Mouse (Mus musculus) cerebellum, postnatal 10 days (tissue): ENCODE results near the gene Actr6.

Experiments
- DNase-seq, 2 experiments: peaks; one replicate each; pipeline ENCODE4 v3.0.0; 2021; ENCODE audit warnings: mixed read lengths in 2 of 2

Gene Actr6

DNA sequence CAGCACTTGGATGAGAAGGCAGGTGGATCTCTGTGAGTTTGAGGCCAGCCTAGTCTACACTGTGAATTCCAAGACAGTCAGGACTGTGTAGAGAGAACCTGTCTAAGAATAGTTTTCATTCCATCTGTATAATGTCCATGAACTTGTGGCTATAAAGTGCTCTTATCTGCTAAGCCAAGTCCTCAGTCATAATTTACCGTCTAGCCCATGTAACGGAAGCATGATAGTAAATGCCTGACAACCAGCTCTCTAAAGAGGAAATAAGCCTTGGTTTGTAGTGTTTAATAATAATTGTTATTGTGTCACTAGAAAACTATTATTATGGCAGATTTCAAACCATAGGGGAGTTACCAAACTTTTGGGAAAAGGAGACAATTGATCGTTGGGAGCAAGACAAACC, 5.8 kb upstream of the Actr6 start:
- DNase-seq = no peak

DNA sequence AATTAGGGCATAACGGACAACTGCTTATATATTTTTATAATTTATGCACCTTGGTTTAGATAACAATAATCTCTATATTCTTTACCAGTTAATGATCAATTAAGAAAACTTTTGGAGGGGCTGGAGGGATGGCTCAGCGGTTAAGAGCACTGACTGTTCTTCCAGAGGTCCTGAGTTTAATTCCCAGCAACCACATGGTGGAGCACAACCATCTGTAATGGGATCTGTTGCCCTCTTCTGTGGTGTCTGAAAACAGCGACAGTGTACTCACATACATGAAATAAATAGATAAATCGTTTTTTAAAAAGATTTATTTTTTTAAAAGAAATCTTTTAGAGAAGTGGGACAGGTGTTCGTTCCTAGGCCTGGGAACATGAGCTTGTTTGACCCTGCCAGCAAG, 5.0 kb upstream of the Actr6 start:
- DNase-seq = no peak

DNA sequence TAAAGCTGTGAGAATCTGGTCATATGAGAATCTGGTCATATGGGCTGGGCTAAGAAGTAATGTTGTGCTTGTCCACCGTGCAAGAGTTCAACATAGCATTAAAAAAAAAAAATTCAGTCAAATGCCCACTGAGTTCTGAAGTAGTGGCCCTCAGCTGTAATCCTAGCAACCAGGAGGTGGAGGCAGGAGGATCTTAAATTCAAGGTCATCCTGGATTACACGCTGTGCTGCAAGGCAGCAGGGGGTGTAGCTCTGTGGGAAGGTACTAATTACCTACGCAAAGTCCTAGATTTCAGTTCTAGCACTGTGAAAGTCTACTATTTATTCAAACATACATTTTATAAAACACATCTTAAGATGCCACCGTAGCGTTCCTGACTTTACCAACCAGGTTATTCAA, 754 bp downstream of the Actr6 start:
- peak; percentile 33 to 36 for DNase-seq

DNA sequence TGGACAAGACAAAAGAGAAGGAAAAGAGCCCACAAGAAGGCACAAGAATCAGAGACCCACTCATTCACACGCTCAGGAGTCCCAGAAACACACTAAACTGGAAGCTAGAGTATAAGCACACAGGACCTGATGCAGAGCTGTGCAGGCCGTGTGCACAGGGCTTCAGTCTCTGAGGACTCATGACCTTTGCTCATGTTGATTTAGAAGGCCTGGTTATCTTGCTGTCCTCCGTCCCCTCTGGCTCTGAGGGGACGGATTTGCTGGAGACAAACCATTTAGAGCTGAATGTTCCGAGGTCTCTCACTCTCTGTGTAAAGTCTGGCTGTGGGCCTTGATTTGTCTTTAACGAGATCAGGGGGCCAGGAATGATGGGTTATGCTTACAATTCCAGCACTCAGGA, 1.7 kb downstream of the Actr6 start:
- DNase-seq = no peak

DNA sequence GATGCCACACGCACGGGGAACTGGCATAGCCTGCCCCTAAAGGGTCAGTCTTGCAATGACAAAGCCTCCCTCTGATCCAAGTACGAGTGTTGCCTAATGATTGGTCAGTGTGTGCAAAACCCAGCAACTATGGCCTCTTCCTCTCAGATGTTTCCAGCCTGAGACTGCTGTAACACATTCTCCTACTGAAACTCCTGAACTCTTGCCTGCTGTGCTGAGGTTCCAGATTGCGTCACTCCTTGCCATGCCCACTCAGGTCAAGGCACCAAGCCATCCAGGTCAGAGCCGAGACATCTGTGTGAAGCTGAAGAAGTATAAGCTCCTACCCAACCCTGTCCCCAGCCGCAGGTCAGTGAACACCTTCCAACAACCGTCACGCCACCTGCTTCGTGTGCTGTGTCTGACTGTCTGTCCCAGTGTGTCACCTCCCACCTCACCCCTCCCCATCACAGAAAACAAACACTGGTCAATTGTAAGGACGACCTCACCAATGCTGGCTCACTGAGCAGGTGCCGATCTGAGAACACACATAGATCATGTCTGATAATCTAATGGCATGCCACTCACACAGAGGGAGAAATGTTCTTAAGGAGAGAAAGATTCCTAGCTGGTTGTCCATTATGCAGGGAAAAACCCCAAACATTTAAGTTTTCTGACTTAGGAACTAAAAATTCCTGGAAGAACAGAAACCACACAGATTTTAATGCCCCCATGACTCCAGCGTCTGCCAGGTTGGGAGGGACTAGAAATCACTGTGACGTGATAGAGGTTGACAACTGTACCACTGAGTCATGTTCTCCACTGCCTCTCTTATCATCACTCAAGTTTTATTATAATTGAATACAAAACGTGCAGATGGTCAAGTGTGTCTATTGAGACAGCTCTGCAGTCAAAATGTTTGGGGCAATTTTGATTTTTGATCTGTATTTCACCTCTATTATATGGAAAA, 9.6 kb downstream of the Actr6 start:
- peak in 1 of 2 experiments; percentile 21 for DNase-seq

DNA sequence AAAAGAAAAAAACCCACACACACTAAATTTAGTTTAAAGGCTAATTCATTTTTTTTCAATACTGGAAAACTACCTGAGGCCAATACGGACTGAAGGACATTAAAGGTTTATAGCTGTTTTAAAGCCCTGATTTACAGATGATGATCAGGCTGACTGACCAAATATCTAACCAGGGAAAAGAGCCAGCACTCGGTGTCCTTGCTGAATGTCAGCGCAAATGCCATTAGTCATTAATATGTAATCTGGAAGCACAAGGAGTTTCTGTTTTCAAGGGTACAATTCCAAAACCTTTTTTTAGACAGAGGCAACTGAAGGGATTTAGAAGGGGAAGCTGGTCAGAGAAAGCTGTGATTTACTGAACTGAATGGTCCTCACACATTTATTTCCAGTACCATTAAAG, 11.3 kb downstream of the Actr6 start:
- DNase-seq = no peak

DNA sequence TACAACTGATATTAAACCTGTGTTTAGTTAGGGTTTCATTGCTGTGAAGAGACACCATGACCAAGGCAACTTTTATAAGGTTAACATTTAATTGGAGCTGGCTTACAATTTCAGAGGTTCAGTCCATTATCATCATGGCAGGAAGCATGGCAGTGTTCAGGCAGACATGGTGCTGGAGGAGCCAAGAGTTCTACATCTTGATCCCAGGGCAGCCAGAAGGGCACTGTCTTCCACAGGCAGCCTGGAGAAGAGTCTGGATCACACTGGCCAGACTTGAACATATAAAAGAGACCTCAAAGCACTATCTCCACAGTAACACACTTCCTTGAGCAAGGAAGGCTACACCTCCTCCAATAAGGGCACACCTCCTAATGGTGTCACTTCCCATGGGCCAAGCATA, 11.8 kb downstream of the Actr6 start:
- DNase-seq = no peak

DNA sequence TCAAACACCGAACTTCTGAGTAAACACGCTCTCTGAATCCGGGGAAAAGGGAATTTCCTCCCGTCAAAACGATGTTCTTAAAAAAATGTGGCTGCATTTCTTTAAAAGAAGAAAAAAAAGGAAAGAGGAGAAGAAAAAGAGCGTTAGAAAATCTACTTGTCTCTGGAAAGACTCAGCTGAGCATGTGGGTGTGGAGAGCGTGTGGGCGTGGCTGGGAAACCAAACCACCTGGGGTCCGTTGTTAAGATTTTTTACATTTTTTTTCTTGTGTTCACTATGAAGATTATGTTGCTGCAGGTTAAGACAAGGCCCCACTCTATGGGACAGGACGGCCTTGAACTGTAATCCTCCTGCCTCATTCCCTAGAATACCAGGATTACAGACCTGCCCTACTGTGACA, 17.2 kb downstream of the Actr6 start:
- no peak for DNase-seq

DNA sequence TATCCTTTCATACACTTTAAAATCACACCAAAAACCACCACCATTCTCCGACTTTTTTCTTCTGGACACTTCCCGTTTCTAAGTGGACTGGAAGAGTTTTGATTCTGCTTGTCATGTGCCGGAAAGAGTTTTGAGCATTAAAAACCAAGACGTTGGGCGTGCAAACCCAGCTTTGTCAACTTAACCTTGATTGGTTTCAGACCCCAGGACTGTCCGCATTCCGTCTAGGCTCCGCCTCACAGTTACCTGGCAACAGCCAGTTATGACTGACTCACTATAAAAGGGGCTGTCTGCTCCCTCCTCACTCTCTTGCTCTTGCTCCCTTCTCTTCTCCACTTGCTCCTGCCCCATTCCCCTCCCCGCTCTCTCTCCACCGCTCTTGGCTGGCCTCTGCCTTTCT, 23.4 kb downstream of the Actr6 start:
- DNase-seq = no peak

DNA sequence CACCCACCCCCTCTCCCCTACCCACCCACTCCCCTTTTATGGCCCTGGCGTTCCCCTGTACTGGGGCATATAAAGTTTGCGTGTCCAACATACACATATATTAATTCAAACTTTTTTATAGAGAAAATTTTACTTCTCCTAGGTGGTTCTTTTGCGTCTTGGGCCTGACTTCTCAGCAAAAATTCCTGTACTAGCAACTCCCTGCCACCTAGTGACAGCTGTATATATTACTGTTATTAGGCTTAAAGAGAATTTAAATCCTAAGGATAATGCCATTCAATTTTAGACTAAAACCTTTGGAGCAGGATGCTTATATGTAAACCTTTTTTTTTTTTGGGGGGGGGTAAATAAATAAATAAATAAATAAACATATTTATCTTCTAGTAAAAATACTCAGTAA, 24.7 kb downstream of the Actr6 start:
- DNase-seq = no peak

DNA sequence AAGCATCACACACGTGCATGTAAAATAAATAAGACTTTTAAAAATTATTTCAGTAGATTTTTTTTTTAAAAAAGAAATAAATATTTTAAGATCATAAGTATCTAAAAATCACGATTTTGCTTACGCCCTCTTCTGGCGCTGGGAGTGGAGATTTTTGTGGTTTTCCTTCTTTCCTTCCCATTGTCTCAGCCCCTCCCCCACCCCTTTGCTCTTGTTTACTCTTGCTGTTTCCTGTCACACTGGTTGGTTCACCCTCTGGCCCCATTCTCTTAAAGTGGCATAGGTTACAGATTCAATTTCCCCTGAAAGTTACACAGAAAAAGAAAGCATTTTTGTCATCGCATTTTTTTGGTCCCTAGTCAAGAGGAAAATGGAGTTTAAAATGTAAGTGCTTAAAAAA, 29.1 kb downstream of the Actr6 start:
- DNase-seq = no peak

DNA sequence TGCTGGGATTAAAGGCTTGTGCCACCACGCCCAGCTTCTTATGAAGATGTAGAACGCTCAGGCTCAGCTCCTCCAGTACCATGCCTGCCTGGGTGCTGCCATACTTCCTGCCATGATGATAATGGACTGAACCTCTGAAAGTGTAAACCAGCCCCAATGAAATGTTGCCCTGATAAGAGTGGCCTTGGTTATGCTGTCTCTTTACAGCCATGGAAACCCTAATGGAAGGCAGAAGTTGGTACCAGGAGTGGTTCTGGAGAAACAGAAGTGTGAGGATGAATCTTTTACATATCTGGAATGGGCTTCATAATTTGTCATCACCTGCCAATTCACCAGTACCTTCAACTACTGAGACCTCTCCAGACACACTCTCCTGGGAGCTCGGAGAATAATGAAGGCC, 34.1 kb downstream of the Actr6 start:
- no peak for DNase-seq

DNA sequence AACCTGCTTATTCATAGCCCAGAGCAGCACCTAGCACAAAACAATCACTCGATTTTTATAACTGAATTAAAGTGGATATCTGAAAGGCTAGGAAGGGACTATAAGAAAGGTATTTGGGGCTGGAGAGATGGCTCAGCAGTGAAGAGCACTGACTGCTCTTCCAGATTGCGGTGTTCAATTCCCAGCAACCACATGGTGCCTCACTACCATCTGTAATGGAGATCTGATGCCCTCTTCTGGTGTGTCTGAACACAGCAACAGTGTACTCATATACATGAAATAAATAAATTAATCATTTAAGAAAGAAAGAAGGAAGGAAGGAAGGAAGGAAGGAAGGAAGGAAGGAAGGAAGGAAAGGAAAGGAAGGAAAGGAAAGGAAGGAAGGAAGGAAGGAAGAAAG, 35.8 kb downstream of the Actr6 start:
- DNase-seq = peak; percentile 25 to 33

DNA sequence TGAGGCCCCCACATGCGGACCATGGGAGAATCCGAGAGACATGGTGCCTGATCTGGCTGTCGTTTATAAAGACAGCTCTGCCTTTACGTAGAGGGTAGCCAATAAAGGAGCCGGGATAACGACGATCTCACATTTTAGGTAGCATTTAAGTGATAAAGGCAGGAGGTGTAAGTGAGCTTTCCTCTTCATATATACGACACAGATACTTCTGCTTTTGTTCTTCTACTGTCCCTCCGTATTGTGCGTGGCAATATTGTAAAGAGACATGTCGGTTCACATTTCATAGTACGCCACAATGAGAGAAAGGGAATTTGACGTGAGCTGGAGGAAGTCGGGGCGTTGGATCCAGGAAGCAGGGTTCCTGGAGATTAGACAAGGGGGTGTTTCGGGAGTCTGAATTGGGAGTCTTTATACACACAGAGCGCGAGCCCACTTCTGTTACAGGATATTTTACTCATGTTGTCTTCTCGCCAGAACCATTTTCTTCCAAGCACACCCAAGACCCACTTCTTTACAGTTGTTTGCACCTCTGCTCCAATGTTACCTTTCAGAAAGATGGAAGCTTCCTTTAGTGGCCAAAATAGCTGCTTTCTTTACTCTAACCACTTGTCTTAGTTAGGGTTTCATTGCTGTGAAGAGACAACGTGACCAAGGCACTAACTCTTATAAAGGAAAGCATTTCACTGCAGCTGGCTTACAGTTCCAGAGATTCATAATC, 36.7 kb downstream of the Actr6 start:
- no peak for DNase-seq

DNA sequence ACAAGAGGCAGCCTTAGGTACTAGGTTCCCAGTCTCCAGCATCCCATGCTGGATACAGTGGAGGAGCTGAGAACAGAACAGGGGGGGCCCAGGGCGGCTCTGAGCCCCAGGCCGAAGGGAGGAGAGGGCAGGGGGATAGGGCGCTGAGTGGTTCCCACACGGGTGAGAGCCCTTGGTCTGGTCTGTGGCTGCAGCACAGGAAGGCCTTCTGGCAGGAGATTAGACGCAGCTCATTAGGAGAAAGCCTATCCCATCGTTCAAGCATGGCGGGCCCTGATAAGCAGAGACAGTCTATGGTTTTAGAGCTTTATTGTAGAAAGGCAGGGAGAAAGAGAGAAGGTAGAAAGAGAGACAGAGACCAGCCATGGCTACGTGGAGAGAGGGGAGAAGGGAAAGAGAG, 42.1 kb downstream of the Actr6 start:
- no peak for DNase-seq

DNA sequence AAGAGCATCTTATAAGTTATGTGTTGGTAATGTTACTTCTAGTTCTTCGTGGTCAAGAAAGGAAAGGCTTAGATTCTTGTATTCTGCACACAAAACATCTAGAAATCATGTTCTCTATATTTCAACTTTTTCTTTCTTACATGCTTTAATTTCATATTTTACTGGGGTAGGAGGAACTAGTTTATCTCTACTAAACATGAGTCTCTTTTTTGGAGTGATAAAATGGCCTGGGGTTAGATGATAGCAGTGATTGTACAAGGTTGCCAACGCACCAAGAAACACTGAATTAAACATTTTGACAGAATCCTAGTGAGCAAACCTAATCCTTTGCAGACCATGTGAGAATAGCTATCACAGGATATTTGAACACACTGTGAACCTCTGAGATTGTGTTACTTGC, 44.6 kb downstream of the Actr6 start:
- no peak for DNase-seq

DNA sequence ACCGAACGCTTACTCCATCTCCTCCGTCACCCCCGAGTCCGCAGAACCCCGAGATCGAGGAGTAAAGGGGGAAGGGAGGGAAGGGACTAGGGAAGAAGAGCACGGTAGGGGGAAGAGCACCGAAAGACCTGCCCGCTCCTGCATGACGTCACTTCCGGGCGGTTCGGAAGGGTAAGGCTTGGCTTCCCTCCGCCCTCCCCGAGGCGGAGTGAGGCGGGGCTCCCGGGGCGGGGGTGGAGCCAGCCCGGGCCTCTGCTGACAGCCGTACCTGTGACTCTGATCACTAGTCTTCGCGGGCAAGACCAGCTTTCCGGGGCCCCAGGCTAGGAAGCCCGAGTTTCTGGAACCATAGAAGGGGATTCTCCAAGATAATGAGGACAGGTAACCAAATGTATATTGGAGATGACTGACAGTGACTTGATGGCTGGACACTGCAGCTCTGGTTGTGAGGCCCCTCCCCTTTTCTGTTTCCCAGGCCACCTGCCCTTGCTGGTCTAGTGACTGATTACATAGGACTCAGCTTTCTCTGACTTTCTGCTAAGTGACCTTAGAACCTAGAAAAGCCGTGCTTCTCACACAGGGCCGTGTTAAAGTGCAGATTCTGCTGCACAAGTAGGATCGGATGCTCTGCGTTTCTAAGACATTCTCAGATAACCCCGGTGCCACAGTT, 45.8 kb downstream of the Actr6 start, which contains the start of gene Scyl2:
Gene Scyl2 (minus strand): TSS at position 147 of the 670 bp plus-strand sequence.
- DNase-seq = peak; percentile 99

DNA sequence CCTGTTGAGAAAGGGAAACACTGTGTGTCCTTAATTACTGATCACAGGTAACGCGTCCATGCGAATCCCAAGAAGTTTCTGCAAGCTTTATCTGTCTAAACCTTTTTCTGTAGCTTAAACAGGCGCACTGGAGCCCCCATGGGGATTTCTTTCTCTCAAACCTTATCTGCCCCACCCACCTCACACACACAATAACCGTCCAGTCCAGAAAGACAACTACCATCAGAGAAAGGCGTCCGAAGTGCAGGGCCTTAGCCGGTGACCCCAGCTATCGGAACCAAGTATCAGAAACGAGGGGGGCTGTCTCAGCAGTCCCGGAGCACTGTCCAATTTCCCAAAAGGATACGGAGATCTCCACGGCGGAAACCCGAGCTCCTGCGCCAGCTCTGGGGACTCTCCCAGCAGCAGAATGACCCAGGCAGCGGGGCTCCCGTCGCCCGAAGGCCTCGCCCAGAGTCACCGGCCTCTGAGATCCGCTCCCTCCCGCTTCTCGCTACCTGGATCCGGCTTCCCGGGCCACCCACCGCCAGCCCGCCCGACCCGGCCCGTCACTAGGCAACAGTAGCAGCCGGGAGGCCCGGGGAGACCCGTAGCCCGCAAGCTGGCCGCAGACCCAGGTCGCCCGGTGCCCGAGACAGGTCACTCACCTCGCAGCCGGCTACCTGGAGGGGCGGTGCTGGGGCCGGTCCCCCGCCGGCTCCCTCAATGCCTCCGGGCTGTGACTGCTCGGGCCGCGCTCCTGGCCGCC, 46.5 kb downstream of the Actr6 start:
- DNase-seq = peak in 1 of 2 experiments; percentile 74

DNA sequence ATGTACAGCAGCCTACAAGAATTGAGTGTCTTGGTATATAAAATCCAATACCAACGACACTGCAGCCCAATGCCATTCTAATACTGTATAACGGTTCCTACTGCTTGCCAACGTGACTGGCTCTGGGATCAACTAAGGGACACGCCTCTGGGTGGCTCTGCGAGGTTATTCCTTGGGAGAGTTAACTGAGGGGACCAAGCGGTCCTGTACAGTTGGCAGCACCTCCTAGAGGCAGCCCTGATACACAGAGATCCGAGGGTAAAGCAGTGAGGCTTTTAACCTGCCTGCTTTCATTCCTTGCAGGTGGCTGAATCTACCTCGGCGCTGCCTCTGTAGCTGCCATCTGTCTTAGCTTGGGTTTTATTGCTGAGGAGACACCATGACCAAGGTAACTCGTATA, 49.1 kb downstream of the Actr6 start:
- no peak for DNase-seq

DNA sequence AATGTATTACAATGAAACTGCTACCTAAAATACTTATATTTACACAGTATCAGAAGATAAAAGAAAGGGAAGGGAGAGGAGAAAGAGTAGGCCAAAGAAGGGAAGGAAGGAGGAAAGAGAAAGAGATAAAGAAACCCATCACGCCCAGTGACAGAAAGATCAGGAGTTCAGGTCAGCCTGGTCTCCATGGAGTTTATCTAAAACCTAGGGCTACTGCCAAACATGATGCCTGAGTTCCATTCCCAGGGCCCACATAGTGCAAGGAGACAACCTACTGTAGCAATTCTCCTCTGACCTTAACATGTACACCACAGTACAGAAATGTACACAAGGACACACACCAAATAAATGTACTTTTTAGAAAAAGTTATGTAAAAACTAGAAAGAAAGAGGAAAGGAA, 49.9 kb downstream of the Actr6 start:
- DNase-seq = no peak

DNA sequence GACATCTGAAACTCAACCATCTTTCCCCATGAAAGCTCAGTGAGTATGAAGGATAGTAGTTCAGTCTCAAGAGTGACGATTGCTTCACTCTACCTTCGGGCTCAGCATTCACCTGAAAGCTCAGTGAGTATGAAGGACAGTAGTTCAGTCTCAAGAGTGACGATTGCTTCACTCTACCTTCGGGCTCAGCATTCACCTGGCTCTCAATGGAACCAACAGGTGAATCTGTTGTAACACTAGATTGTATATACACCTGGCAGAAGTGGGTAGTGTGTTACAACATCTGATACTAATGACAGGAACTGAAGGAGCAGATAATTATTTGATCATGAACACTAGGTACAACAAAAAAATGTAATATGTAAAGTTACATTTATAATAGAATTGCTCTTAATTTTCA, 50.4 kb downstream of the Actr6 start:
- DNase-seq = no peak

DNA sequence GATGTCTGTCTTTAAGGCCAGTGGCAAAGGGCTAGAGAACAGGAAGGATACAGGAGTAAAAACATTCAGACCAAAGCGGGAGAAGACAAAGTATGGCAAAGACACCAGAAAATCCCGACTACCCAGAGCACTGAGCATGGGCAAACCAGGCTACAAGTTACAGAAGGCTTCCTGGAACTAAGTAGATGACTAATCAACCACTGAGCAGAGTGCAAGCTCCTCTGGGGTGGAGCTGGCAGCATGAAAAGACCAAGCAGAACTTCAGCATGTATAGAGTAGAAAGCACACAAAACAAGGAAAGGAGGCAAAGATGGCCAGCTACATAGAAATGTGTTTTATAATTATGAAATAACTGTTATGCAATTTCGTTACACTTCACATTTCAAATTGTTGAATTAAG, 51.6 kb downstream of the Actr6 start:
- no peak for DNase-seq

DNA sequence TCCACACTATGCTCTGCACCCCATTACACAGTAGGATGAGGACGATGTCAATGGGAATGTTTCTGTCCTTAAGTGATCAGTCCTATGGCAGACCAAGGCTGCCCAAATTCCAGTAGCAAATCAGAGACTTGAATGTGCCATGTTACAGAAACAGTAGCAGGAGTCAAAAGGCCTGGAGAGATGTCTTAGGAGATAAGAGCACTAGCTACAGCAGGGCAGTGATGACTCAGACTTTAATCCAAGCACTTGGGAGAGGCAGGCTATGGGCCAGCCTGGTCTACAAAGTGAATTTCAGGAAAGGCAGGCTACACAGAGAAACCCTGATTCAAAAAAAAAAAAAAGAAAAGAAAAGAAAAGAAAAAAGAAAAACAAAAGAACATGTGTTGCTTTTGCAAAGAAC, 52.6 kb downstream of the Actr6 start:
- no peak for DNase-seq
